Mouse (Mus musculus) kidney, adult 2 months (tissue): Measurements from ENCODE around the gene Cd7.

Experiments
- CTCF ChIP-seq: fragments of 200-500 bp; conservative IDR thresholded peaks from 2 replicates; pipeline ENCODE4 v1.5.1; 2011; ENCODE audit warnings: low read depth, mild to moderate bottlenecking, control low read depth, low read length, moderate library complexity, mixed read lengths; ENCODE audit not compliant: insufficient read depth, insufficient read length
- POLR2A ChIP-seq: fragments of 200-500 bp; IDR thresholded peaks from one replicate; pipeline ENCODE4 v1.6.1; 2011; ENCODE audit warnings: low read depth, low read length, control low read depth

GRCm38 (mm10) chr11:121053536-121053935, 14.3 kb upstream of the Cd7 start:
- peak; percentile 93 for TF ChIP-seq CTCF
- no peak for TF ChIP-seq POLR2A
